Mouse (Mus musculus) retina, postnatal 7 days (tissue): ENCODE results near the gene Sfmbt1.

Experiments used
- DNase-seq: peaks from one replicate; pipeline ENCODE4 v3.0.0-alpha.2; 2012; ENCODE audit warnings: low read depth, low spot score

Sfmbt1 gene

DNA sequence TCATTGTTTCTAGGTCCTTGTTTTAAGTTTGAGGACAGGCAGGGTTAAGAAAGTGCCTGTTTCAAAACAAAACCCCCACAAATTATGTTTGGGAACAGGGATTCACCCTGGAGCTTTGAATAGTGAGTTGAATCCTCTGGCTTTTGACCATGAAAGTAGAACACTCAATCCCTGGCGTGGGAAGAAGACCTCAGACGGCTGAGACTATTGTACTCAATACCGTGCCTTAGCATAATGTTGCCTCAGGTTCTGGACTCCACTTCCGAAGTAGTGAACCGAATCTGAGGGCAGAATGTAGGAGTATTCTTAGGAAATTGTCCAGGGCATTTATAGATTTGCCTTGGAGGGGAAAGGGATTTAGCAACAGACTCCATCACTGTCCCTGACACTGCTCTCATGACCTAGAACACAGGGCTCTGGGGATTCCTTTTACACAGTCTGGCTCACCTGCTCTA lies 110.4 kb downstream of the Sfmbt1 start:
- DNase-seq = no peak

DNA sequence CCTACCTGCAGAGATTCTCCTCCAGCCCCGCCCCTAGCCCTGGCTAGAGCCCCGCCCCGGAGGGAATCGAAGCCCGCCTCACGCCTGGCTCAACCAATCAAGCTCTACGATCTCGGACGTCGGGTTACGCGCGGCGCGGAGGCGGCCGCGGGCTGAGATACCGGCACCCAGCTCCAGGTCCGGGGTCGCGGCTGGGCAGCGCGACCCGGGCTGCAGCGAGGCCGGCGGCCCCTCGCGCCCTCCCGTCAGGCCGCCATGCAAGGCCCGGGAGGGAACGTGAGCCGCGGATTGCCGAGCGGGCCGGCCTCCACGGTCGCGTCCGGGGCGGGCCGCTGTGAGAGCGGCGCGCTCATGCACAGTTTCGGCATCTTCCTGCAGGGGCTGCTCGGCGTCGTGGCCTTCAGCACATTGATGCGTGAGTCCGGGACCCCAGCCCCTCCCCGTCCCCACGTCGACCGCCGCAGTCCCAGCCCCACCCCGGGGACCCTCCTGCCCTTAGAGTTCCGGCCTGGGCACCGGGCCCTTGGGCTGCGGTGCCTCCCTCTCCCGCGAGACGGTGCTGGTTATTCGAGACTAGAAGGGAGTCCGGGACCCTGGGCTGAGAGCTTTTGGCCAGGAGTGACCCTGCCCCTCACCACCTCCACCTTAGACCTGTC lies 111.0 kb downstream of the Sfmbt1 start, which contains the start of gene Tmem110:
Gene Tmem110 (plus strand): TSS at position 115 of the 656 bp plus-strand sequence.
- peak; percentile 64 for DNase-seq

DNA sequence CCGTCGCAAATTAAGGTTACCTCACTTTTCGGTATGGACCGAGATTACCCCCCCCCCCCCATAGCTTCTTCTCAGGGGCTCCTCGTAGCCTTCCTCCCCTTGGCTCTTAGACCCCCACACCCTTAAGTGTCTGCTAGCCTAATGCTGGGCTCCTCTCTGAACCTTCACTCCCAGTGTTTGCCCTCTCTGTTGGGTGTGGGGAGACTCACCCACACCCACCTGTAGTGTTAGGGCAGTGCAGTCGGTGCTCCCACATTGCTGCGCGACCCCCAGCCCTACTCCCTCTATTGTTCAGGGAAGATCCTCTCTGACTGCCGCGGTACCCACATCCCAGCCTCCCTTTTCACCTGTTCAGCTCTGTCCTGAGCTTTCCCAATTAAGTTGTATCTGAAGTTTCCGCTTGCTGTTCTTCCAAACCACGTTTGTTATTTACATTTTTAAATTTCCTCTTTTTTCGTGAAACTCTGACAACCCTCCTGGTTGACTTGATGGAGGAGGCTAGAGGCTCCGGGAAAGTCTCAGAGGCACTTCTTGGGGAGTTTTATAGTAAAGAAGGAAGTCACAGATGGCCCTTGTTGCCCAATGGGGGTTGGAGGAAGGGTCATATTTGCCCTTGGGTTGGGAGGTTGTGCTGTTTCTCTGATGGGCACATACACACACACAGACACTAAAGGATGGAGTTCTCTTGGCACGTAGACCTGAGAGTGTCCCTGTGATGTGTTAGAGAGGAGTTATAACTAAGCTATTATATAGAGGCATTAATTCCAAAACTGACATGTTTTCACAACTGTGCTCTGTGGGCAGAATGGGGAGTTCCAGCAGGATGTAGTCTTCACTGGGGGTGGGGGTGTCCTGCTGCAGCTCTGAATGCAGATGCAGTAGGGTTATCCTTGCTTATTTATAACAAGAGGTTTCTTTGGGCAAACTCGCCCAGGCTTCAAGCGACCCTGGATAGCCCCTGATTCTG lies 111.8 kb downstream of the Sfmbt1 start:
- DNase-seq = no peak

DNA sequence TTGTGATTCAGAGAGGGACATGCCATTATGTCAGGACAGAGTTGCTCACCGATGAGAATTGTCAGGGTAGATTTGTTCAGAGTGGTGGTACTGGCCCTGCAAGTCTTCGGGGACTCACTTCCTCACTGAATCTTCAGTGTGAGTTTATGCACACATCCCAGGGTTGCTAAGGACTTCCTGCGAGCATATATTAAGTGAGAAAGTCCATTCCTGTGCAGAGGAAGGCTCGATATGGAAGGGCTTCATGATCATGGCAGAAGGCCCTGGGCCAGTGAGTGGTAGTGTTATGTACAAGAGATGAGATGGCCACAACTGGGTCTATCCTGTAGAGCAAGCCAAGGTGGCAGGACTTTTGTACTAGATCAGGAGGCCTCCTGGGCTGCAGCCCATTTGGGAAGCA lies 112.8 kb downstream of the Sfmbt1 start:
- no peak for DNase-seq

DNA sequence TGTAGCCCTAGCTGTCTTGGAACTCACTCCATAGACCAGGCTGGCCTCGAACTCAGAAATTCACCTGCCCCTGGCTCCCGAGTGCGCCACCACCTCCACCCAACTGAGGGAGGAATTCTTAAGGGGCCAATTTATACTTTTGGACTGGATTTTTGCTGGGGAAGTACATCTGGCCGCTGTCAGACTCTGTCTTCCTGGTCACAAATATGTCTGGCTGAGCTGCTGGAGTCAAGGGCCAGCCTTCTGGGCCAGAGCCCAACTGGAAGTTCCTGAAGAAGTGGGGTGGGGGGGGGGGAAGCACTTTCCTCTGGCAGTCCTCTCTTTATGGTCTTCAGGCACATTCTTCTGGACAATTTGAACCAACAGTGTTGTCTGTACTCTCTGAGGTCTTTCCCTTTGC lies 113.4 kb downstream of the Sfmbt1 start:
- no peak for DNase-seq

DNA sequence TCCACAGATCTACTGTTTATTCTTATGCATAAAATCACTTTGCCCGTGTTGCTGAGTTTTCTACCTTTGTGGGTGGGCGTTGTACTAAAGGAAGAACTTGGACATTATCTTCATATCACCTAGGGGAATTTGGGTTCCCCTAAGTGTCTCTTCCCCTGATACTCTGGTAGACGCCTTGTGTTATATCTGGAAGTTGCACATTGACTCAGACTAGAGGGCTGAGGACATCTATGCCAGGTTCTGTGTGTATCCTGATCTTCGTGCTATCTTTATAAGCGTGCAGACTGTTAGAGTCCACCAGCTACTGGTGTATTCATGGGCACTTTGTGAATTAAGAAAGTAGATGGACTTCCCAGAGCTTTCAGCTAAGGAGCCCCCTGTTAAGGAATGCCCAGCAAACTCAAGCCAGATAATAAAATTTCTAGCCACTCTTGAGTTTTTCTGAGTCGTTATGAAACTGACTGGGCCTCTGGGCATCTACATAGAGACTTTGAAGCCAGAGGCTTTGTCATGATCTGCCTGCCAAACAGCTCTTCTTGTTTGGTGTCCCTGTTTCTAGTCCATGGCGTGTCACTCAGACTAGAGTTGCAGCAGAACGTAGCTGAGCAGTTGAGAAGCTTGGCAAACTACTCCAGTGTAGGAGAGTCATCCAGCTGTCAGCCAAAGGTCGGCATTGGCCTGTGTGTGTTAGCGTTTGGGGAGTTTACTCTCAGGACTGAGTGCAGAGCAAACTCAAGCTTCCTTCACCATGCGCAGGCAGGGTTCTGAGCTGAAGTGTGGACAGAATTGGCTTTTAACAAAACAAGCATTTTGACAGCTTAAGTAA lies 114.2 kb downstream of the Sfmbt1 start:
- DNase-seq = no peak

DNA sequence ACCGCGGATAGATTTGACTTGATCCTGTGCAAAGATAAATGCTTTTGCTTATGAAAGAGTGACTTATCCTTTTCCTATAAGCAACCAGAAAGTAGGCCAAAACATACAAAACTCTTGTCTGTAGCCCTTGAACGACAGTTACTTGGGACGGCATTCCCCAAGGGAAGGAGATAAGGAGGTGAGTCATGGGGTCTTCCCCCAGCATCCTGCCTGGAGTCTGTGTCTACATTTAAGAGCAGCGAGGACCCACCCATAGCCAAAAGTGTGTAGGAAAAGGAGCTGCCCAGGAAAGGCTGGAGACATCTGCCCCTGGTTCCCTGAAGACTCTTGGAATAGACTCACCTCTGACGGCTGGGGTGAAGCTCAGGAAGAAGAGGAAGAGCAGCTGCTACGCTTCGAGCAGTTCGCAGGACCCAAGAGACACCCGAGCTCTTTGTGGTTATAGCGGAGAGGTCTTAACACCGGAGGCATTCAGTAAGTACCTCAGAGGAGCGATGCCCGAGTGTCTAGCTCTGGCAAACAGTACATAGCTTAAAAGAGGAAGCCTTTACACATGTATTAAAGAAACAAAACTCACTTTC lies 122.9 kb downstream of the Sfmbt1 start:
- DNase-seq = no peak

DNA sequence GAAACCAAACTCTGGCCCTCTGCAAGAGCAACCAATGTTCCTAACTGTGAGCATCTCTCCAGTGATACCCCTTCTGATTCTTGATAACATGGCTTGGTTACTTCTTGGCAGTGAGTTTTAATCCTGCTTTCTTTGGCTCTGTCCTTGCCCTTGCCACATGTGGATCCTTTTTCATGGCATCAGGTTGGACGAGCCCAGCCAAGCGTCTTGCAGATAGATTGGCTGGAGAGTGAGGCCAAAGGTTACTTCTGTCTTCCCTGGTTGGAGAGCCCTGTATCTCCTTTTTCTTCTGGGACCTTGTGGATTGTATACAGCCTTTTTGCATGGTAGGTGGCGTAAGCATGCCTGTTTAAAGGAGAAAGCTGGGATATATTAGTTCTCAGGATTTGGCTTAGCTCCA lies 129.1 kb downstream of the Sfmbt1 start:
- no peak for DNase-seq

DNA sequence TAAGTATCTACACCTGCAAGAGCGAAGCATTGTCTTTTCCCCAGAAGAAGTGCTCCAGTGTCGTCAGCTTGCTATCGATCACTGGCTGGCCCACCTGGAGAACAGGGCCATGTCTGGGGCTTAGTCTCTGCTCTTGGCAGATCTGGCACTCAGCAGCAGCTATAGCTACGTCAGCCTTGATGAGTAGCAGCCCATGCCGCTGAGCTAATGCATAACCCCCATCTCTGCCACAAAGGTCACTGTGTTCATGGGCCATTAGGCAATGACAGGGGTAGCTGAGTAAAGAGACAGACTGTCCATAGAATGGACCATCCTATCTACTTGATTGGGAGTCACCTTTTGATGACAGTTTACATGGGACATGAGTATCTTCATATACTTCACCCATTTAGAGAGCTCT lies 135.9 kb downstream of the Sfmbt1 start:
- no peak for DNase-seq

DNA sequence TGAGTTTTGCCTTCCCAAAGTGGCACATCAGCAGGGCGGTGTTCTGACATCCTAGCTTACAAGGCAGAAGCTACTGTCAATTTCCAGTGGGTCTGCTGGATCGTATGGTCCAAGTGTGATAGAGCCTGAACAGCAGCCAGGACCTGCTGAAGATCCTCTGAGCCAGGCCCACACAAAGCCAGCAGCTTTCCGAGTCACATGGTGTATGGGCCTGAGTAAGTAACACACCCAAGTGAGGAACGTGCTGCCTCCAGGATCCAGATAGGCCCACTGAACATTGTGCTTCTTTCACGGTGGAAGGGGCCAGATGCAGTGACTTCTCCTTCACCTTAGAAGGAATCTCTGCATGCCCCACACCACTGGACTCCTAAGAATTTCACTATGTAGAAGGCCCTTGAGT lies 137.7 kb downstream of the Sfmbt1 start:
- DNase-seq = no peak

DNA sequence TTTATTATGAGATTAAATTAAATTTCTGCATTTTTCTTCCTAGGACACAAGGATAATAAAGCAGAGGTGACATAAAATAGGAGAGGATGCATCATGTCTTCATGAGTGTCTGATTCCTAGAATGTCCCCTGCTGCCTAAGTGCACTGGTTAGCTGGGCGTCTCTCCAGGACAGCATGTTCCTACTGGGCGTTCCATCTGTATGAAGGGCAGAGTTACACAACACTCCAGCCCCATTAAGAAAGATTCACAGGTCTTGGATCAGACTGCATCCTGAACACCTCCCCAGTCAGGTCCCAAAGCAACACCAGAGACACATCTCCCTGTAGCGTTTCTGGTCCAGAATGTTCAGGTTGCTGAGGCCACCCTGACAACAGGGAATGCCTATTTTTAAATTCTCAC lies 140.7 kb downstream of the Sfmbt1 start:
- DNase-seq = no peak

DNA sequence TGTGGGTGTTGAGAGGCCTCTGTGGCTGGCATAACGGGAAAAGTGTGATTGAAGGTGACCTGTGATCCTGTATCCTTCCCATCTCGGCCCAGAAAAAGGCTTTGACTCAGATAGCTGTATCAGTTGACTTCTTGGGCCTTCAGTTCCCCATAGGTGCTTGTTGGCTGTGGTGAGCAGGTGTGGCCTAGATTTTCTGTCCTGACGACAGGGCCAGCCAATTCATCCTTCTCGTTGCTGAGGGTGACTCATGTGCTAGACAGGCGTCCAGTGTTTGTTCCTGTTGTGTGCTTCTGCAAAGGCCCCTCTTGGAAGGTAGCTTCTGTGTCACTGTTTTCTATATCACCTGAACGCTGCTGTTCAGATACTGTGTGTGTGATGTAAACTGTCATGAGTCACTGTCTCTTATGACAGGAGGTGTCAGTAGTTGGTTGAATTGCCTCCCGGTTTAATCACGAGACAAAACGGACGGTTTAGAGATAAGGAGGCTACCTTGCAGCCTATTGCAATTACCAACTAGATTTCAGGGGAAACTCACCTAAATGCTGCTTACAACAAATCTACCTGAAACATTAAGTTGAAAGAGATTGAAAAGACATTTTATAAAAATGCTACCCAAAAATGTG lies 142.3 kb downstream of the Sfmbt1 start:
- no peak for DNase-seq

DNA sequence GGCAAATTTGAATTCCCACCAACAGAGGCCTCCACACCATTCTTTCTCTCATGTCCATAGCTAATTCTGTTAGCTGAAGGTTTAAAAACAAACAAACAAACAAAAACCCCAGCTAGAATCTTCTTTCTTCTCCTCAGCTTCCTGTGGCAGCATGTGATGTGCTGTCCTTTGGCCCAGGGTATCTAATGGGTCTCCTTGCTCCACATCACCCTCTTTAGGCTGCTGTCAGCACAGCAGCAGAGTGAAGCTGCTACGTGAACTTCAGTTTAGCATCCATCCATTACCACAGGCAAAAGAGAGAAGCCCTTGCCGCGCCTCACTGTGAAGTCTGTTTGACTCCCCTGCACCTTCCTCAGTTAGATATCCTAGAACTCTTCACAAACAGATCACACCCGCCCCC lies 143.3 kb downstream of the Sfmbt1 start:
- DNase-seq = no peak

DNA sequence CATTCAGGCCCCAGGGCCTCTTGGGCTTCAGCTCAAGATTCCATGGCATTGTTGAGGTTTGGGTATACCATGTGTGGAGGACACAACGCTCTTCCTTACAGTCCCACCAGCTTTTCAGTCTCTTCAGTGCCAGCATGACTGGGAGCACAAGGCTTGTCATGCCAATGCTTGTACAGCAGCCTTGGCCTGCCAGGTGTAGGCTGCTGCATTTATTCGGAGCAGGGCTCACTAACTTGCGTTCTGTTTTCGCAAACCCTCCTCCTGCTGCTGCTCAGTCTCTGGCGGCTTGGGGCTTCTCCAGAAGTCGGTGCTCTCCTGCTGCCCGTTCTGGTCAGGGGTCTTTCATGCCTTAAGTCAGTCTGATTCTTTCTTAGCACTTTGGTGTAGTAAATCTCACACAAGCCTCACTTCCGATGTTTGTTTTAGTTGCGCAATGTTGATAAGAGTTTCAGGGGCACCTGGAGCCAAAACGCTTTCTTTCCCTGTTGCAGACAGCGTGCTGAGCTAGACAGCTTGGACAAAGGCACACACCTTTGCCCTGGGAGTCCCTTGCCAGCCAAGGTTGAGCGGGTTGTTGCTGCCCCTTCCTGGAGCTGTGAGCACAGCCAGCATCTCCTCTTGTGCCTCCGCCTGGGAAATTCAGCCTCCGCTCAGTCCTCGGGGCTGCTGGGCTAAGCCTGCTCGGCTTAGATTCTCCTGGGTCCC lies 146.9 kb downstream of the Sfmbt1 start:
- no peak for DNase-seq

DNA sequence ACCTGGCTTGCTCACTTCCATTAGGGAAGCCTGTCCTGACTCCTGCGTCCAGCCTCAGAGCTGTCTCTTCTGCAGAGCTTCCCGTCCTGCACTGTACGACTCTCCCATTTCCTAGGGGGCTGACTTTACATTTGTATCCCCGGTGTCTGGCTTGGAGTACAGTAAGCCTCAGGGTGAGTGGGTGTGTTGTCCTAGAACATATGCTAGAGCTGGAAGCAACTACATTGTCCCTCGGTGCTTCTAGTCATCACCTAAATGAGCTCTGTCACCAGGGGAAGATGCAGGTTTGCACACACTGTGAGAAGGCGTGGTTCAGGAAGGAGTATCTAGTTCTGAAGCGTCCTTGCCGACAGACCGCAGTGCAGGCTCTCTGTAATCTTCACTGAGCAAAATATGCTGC lies 147.7 kb downstream of the Sfmbt1 start:
- no peak for DNase-seq

DNA sequence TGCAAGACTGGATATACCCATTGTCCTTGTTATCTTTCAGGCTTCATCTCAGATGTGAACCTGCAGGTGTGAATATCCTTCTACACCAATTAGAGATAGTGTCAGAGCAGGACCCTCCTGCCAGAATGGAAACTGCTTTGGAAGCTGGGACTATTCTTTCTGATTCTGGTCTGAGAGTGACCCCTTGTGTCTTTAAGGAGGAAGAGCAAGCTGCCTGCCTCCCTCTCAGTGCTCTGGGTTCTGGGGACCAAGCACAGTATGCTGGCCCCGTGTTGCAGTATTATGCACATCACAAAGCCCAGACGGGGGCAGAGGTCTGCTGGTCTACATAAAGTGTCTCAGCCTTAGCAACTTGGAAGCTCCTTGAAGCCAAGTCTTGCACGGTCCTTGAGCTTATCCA lies 150.7 kb downstream of the Sfmbt1 start:
- DNase-seq = no peak

DNA sequence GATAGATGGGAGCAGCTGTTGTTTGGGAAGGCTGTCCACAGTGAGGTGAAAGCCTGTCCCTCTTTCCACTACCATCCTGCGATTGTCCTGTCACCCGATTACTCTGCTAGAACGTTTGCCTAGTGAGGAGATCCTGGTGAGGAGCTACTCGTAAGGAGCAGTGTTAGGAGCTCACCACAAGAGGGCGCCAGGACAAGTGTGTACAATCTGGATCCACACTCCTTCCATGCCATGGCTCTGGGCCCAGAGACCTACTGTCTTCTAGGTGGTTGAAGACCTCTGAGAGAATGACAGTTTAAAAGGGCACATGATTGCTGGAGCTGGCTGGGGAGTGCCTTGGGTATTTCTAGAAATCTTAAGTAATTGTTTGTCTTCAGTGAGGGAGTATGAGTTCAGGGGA lies 152.4 kb downstream of the Sfmbt1 start:
- peak; percentile 43 for DNase-seq

DNA sequence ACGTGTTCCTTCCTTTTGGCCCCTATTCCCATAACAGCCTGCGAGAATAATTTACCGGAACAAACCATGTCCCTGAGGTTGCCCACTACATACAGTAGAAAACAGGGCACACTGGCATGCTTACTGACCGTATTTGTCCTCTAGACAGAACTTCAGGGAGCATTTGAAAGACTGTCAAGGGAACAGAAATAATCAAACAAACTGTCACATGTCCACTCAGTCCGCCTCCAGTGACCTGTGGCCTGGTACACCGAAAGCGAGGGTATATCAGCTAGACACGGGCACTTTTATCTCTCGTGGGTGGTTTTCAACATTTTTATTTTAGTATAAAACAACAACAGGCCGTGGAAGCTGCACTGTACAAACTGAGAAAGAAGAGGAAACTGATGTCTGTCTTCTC lies 154.2 kb downstream of the Sfmbt1 start:
- DNase-seq = no peak

DNA sequence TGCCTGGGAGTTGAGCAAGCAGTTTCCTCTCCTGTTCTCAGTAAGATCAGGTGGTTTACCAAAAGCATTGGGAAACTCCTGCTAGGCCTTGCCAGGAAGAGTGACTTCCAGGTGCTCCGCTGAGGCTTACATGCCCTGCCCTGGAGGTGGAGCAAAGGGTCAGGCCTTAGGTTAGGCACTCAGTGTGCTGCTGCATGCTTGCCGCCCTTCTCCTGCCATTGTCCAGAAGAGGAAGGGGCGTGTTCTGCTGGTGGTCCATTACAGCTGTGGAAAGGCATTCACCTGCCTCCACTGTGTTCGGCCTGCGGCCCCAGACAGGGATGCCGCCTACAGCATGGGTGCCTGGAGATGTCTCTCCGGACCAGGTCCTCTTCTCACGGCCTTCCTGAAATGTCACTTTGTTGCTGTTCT lies 154.7 kb downstream of the Sfmbt1 start:
- DNase-seq = no peak
